Mouse (Mus musculus) embryo, embryonic 10.5 days (tissue): Measurements from ENCODE around the gene Zcchc10.
"Not testable (repeated sequence)": the region's sequence is repeated elsewhere in the genome, so short reads cannot be mapped to it uniquely, and the experiment has no call there.

Source experiments
- DNase-seq: peaks from one replicate; pipeline ENCODE4 v3.0.0-alpha.2; 2015; ENCODE audit warnings: low spot score

Zcchc10 gene

DNA sequence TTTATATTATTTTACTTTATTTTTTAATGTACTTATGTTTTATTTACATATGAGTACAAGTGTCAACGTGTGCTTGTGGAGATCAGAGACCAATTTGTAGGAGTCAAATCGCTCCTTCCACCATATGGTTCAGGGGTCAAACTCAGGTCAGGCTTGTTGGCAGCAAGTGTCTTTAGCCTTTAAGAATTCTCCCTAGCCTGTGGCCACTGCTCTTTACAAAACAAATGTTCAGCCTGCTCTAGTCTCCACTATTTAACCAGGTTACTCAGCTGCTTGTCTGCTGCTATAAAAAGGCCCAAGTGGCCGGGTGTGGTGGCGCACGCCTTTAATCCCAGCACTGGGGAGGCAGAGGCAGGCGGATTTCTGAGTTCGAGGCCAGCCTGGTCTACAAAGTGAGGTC is 6.4 kb upstream of the Zcchc10 start:
- peak; percentile 35 for DNase-seq

DNA sequence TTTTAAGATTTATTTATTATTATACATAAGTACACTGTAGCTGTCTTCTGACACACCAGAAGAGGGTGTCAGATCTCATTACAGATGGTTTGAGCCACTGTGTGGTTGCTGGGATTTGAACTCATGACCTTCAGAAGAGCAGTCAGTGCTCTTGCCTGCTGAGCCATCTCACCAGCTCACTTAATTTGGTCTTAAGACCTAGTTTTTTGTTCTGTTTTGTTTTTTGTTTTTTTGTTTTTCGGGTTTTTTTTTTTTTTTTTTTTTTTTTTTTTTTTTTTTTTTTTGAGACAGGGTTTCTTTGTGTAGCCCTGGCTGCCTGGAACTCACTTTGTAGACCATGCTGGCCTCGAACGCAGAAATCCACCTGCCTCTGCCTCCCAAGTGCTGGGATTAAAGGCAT is 5.9 kb upstream of the Zcchc10 start:
- not testable (repeated sequence) for DNase-seq

DNA sequence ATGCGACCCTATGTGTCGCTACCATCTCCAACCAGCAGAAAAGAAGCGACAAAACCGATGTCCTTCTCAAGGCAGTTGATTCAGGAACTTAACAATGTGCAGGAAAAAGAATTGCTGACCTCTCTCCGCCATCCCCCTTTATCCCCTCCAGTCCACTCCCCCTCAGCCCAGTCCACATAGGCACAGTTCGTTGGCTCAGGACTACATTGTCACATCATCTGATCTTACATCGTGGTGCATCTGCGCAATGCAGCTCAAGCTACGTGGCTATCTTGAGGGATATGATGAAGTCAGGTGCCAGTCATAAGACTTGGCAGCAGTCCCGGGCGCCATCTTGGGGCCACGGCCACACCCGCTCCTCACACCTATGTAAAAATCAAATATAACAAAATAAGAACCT is 4.6 kb upstream of the Zcchc10 start:
- DNase-seq, result not testable (repeated sequence)

DNA sequence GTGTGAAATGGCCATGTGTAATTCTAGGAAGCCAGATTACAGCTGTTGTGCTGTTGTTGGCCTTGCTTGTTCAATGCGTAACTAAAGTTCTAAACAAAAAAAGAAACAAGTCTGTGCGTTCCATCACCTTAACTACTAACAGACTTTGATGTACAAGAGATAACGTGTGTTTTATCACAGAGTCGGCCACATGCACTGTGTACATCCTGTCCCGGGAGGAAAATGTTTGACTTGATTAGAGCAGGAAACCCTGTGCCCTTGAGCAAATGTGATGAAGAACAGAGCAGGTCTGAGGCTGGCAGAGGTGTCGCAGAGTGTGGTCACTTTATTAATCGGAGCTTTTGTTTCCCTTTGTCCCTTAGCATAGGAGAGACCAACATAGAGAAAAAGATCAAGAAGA is 5.8 kb downstream of the Zcchc10 start:
- DNase-seq, result no peak

DNA sequence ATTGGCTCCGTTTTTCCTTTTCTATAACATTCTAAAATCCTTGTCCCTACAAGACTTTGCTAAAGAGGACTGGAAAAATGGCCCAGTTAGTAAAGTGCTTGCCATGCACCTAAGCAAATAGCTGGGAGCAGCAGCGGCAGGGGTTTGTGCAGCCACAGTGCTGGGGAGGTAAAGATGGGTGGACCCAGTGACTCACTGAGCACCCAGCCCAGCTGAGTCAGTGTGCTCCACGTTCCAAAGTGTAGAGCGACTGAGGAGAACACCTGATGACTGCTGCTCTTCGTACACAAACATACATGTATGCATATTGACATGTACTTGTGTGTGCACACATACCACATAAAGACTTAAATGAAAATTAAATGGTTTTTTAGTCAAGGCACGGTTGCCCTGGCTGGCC is 6.6 kb downstream of the Zcchc10 start:
- no peak for DNase-seq

DNA sequence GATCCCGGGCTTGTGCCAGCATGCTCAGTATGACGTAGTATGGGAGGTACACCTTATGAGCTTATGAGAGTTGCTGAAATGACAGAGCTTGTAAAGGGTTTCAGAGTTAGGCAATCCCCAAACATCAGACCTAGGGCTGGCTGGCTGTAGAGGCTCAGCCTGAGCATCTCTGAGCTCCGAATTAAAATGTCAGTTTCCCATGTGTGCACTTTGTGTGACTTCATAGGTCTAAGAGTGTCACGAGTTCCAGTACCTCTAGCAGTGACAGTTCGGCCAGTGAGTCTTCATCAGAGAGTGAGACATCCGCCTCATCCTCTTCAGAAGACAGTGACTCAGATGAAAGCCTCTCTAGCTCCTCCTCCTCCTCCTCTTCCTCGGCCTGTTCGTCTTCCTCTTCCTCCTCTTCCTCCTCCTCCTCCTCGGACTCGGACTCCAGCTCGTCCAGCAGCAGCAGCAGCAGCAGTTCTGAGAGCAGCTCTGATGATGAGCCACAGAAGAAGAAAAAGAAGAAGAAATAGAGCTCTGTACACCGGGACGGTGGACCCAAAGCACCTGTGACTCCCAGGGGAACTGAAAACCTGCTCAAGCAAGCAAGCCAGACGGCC is 7.7 kb downstream of the Zcchc10 start:
- DNase-seq, result no peak

DNA sequence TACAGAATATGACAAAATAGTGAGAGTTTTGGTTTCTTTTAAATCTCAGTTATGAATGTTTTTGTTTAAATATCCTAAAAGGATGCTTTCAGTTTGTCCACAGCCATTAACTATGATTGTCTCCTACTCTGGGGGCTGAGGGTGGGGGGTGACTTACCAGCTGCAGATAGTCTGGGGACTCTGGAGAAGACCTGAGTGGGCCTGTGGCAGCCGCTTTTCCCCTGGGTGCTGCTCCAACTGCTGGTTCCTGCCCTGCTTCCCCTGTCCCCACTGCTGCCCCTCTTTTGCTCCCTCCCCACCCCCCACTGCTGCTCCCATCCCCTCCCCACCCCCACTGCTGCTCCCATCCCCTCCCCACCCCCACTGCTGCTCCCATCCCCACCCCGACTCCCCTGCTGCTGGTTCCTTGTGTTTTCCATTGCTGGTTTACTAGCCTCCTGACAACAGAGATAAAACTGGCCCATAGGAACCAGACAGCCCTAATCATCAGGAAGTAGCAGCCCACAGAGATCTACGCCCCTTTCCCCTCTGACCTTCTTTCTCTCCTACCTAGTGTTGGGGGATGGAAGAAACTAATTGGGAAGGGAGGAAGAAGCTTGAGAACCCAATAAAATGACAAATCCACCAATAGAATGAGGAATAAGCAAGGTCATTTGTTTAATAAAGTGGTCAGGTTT is 11.2 kb downstream of the Zcchc10 start:
- DNase-seq, result no peak

DNA sequence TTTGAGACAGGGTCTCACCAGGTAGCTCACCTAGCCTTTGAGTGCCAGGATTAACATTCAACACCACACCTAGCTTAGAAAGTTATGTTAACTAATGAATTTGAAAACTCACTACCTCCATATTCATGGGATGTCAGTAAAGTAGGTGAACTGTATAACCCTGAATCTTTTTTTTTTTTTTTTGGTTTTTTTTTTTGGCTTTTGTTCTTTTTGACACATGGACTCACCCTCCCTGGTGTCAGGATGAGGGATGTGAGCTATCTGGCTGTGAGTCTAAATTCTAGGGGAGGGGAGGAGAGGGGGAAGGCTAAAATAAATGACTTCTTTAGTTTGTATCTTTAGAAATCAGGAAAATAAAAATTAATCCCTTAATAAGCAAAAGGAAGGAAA is 11.7 kb downstream of the Zcchc10 start:
- no peak for DNase-seq

DNA sequence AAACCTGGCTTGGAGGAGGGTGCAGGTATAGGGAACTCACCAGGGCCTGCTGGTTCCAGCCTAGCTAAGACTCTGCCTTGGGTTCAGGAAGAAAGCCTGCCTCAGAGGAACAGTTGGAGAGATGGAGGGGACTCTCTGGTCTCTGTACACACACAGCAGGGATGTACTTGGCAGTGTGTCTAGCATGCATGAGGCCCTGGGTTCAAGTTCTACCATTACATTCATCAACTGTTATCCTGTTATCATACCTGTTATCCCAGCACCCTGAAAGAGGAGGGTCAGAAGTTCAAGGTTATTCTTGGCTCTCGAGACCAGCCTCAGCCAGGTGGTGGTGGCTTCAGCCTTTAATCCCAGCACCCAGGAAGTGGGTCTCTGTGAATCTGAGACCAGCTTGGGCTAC is 12.4 kb downstream of the Zcchc10 start:
- no peak for DNase-seq

DNA sequence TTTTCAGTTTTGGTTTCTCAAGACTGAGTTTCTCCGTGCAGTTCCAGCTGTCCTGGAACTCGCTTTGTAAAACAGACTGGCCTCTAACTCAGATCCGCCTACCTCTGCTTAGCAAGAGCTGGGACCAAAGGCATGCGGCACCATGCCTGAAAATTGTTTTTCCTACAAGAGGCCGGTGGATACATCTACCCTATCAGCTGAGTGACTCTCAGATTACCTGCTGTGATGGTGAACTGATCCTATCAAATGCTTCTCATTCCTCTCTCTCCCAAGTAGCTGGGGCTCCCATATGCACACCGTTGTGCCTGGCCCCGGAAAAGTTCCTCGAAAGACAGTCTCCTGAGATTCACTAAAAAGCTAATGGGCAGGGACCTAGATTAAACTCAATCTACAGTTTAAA is 13.2 kb downstream of the Zcchc10 start:
- DNase-seq, result no peak

DNA sequence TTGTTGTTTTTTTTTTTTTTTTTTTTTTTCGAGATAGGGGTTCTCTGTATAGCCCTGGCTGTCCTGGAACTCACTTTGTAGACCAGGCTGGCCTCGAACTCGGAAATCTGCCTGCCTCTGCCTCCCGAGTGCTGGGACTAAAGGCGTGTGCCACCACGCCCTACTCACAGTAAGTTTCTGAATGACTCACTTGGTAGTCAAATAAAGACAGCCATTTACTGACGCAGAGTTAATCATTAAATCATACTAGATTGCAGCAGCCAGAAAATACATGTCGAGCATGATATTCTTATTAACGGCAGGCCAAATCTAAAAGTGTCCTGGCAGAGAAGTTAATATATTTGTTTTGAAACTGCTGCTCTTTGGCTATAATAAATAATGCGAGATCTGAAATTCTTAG is 16.5 kb downstream of the Zcchc10 start:
- not testable (repeated sequence) for DNase-seq

DNA sequence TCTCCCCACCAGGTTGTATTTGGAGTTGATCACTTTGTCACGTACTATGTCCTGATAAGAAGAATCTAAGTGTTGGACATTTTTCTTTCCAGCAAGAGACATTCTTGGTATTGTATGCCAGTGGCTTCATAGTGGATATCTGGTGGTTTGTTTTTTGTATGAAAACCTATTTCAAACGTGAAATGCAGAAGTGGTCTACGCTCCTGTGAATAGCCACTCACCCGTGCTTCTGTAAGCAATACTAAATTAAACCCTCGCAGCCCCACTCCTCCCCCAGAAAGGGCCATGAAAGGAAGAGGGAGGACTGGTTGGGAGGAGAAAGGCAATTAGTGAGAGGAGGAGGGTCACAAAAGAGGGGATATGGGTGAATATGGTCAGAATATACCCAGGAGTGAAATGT is 18.2 kb downstream of the Zcchc10 start:
- no peak for DNase-seq

DNA sequence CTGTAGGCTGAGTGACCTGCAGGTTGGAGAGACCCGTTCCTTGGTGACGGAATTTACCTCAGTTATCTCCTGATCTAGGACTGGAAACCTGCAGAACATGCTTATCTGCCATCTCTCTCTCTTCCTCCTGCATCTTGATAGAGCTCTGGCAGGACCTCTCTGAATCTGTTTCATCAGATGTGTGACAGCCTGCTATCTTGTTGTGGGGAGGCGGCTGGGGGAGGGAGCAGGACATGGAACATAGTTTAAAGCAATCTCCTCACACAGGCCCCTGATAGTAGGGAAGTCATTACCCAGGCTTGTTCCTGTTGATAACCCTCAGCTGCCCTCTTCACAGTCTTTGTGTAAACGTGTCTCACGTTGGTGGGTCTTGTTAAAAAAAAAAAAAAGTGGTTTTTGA is 20.8 kb downstream of the Zcchc10 start:
- DNase-seq, result no peak

DNA sequence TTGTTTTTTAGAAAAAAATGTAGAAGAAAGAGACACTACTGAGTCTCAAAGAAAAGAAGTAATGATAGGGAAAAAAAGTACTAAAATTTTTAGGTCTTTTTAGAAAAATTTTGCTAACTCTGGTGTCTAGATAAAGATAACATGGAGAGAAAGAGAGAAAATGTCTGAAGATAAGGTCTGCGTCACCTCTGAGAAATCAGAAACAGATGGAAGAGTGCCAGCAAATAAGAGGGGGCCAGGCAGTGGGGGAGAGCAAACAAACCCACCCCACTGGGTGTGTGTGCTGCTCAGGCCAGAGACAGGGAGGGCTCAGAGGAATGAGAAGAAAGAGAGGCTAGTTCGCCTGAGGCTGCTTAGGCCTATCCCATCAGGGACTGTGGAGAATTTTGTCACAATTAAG is 21.3 kb downstream of the Zcchc10 start:
- peak; percentile 27 for DNase-seq

DNA sequence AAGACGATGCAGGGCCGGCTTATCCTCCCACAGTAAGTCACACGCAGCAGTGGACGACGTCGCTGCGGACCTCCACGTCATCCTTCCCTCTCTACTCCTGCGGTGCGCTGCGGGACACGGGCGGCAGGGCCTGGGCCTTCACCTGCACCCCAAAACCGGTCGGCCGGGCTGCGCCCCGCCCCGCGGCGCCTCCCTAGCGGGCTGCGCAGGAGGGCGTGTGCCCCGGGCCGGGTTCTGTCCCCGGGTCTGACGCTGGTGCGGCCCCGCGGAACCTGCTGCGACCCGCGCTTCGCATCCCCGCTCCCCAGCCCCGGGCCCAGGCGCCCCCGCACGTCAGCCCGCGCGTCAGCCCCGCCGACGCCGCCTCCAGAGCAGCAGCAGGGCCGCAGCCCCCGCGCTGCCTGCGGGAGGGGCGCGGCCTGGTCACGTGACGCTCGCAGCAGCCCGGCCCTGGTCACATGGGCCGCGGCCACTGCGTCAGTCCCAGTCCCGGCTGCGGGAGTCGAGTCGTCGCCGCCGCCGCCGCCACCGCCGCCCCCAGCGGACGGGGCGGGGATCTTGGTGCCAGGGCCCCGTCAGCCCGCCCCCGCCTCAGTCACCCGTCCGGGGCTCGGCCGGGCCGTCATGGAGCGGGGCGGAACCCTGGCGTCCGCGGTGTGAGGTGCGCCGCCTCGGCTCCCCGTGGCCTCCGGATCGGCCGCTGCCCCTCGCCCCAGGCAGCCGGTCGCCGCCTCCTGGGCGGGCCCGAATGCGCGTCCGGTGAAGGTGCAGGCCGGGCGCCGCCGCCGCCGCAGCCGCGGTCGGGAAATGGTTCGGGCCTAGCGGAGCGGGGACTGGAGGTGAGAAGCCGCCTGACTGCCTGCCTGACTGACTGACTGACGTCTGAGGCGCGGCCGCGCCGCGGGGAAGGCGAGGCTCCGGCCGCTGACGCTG is 26.1 kb downstream of the Zcchc10 start, which contains the start of gene Aff4:
Gene Aff4 (plus strand): TSS at position 543 of the 933 bp plus-strand sequence.
- DNase-seq, result peak; percentile 92

DNA sequence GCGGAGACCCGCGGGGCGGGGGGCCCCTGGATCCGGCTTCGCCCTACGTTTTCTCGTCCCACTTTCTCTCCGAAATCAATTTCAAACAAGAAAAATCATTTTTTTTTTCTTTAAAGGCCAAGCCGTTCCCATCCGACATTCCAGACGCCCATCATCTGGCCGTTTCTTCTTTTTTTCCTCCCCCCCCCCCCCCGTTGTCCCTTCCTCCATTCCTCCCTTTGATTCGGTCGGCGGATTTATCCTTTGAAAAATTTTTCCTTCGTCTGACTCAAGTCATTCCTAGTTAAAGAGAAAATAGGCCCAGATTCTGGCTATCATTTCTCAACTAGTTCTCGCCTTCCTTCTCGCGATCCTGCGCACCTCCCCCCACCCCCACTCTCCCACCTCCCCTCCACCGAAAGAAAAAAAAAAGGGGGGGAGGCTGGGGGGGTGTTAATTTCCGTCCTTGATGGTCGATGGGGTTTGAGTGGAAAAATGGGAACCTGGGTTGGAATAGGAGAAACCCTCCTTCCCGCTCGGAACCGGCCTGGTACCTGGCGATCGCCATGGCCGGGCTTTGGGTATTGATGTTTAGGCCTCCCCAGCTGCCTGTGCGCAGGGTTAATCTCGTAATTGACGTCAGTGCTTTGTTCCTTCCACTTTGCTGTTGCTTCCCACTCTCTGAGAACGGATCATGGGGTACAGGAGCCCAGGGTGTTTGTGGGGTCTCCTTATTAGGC is 26.9 kb downstream of the Zcchc10 start:
- peak; percentile 82 for DNase-seq

DNA sequence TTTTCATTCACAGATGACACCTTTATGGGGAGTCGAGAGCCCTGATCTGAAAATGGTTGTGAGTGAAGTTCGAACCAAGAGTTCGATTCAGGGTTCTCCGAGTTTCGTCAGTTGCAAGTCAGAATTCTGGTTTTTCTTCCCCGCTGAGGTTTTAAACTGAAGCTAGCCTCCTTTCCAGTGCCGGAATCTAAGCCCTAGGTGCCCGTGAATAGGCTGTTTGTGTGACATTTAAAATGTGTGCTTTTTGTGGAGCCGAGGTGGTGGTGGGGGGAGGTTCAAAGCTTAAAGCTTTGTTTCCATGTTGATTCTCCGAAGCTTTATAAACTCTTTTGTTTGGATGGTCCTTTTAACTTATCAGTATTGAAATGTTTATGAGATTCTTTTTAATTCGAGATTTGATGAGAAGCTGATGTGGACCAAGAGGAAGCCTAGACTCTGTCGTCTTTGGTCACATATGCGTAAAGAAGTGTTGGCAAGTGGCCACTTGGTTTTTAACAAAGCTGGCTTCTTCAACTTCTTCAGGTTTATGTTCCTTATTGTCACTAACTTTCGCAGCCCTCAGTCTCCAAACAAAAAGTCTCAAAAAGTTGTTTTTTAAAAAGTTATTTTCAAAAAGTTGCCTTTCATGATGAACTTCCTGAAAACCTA is 27.6 kb downstream of the Zcchc10 start:
- DNase-seq, result no peak

DNA sequence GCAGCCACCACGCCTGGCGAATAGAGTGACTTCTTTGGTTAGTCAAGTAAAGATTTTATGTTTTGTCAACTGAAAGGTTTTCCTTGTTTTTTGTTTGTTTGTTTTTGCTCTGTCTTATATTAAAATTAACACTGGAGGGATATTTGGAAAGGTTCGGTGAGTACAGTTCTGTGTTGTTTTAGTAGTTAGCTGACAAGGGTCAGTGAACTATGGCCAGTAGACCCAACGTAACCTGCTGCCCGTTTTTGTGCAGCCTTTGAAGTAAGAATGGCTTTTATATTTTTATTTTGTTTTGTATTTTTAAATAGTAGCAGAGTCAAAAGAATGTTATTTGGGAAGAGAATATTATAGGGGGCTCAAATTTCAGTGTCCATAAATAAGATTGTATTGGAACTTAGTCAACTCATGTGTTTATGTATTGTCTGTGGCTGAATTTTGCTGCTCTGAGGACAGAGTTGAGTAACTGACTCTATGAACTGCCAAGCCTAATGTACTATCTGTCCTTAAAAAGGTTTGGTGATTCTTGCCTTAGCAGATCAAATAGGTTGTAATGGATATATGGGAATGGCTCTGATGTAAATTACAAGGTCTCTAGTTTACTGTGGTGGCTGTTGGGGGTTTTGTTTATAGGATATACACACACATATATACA is 34.2 kb downstream of the Zcchc10 start:
- no peak for DNase-seq

DNA sequence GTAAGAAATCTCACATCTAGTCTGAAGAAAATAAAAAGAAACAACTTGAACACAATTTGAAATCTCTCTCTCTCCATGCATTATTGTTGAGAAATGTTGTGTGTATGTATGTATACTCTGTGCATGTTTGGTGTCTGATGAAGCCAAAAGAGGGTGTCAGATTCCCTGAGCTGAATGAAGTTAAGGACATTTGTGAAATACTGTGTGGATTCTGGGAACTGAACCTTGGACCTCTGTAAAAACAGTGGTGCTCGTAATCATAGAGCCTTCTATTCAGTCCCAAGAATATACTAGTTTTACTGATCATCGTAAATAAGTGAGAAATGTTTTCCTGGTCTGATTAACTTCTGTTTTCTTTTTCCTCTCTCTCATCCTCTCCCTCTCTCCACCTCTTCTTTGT is 42.6 kb downstream of the Zcchc10 start:
- DNase-seq, result no peak

DNA sequence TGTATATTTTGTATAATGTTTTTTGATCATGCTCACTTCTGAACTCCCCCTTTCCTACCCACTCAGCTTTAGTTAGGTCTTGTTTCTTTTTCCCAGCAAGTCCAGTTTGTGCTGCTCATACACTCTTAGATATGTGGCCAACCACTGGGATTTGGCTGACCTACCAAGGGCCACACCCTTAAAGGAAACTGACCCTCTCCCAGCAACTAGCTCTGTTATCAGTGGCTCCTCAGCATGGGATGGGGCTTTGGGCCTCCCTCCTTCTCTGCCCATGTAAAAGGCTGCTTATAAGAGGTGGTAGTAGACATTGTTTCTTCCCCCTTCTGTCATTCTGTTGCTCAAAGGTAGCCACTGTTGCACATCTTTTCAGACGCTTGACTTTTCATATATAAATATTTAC is 54.4 kb downstream of the Zcchc10 start:
- DNase-seq, result no peak
